In the genomic region with DNA sequence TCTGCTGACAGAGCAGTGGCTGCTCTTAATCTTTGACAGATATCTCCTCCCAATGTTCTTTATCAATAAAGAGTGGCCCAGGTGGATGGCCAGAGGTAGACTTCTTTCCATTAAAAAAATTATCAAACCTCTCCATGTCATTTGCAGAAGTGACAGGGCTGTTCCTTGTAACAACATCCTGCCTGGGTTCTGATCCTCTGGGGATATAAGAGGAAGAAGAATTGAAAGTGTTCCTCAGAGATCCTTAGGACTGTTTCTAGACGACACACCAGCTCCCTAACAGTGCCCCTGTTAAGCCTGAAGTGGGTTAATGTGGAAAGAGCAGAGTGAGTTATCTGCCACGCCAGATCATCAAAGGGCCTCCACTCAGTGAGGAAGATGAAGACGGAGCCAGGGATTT, we compare ENCODE assay signal across 16 mouse cellular contexts.
"Had no signal": no experiment of that assay in that cellular context is flagged by ENCODE, and none has a peak within 500 bp of the region (broad histone marks: within the 10 kb centered on the region; RNA-seq: fewer than 3 reads in every experiment).

No protein-coding gene starts in this region.

- DNase-seq: retina, postnatal 1 day; right cerebral cortex, adult 18-20 months; right cerebral cortex, postnatal 14 days; right cerebral cortex, postnatal 25 days; right cerebral cortex, postnatal 4 days; spleen, adult 18-20 months; thymus, adult 18-20 months; thymus, adult 2 months; thymus, postnatal 14 days; thymus, postnatal 25 days; thymus, postnatal 36 days; thymus, postnatal 4 days had no signal

- H3K4me3 ChIP-seq: neural tube, embryonic 13.5 days; neural tube, embryonic 15.5 days; stomach, embryonic 15.5 days had no signal

- H3K9ac ChIP-seq: neural tube, embryonic 13.5 days; neural tube, embryonic 15.5 days; stomach, embryonic 15.5 days had no signal

- H3K4me1 ChIP-seq: neural tube, embryonic 13.5 days; neural tube, embryonic 15.5 days; stomach, embryonic 15.5 days had no signal

- H3K36me3 ChIP-seq: neural tube, embryonic 13.5 days; neural tube, embryonic 15.5 days; stomach, embryonic 15.5 days had no signal

- H3K27me3 ChIP-seq: neural tube, embryonic 13.5 days; neural tube, embryonic 15.5 days; stomach, embryonic 15.5 days had no signal

- H3K27ac ChIP-seq: neural tube, embryonic 13.5 days; neural tube, embryonic 15.5 days; stomach, embryonic 15.5 days; stomach, postnatal 0 days had no signal
